Mouse (Mus musculus): ENCODE measurements around the gene Pygo2. TPM values are rescaled to one million over a fixed set of nuclear protein-coding genes. Genes with fewer than 3 reads are reported as not detected.

Pygo2 gene
- polyA plus RNA-seq, 1 experiment = 240 TPM

- TF ChIP-seq GATA1 (IDR thresholded peaks at IDR 0.05; ENCODE audit: low read length) = no peak
Measured at GRCm38 (mm10) chr3:89455786-89456285, 25.8 kb downstream of the Pygo2 start.

GRCm38 (mm10) chr3:89456726-89457665 lies 27.0 kb downstream of the Pygo2 start:
- TF ChIP-seq GATA1 (IDR thresholded peaks at IDR 0.05; ENCODE audit: low read length) = no peak

GRCm38 (mm10) chr3:89458372-89458964 lies 28.5 kb downstream of the Pygo2 start:
- no peak for TF ChIP-seq GATA1 (IDR thresholded peaks at IDR 0.05; ENCODE audit: low read length)

GRCm38 (mm10) chr3:89458965-89459807 lies 29.2 kb downstream of the Pygo2 start:
- no peak for TF ChIP-seq GATA1 (IDR thresholded peaks at IDR 0.05; ENCODE audit: low read length)

- TF ChIP-seq GATA1 (IDR thresholded peaks at IDR 0.05; ENCODE audit: low read length) = no peak
Measured at GRCm38 (mm10) chr3:89468268-89468667, 38.3 kb downstream of the Pygo2 start.

GRCm38 (mm10) chr3:89472280-89472679 lies 42.3 kb downstream of the Pygo2 start:
- no peak for TF ChIP-seq GATA1 (IDR thresholded peaks at IDR 0.05; ENCODE audit: low read length)

- TF ChIP-seq GATA1 (IDR thresholded peaks at IDR 0.05; ENCODE audit: low read length) = no peak
Measured at GRCm38 (mm10) chr3:89473838-89474237, 43.8 kb downstream of the Pygo2 start.

GRCm38 (mm10) chr3:89479055-89479454 lies 49.0 kb downstream of the Pygo2 start:
- no peak for TF ChIP-seq GATA1 (IDR thresholded peaks at IDR 0.05; ENCODE audit: low read length)

- no peak for TF ChIP-seq GATA1 (IDR thresholded peaks at IDR 0.05; ENCODE audit: low read length)
Measured at GRCm38 (mm10) chr3:89481488-89481887, 51.5 kb downstream of the Pygo2 start.

GRCm38 (mm10) chr3:89482249-89482648 lies 52.2 kb downstream of the Pygo2 start:
- TF ChIP-seq GATA1 (IDR thresholded peaks at IDR 0.05; ENCODE audit: low read length) = no peak

Other genes starting within 250 kb of the Pygo2 start
- 7.3 and 13.1 TPM in 2 replicates for gene Fam189b, start 247.1 kb upstream of the Pygo2 start, polyA plus RNA-seq (2012)
- gene Gba, start 227.3 kb upstream of the Pygo2 start, polyA plus RNA-seq (2012) = 2.0 and 2.9 TPM in 2 replicates
- gene Thbs3, start 215.0 kb upstream of the Pygo2 start, polyA plus RNA-seq (2012) = 0.19 and 0.37 TPM in 2 replicates
- 392 and 458 TPM in 2 replicates for gene Mtx1, start 203.1 kb upstream of the Pygo2 start, polyA plus RNA-seq (2012)
- gene Muc1, start 201.2 kb upstream of the Pygo2 start, polyA plus RNA-seq (2012) = 0.18 TPM in 1 of 2 replicates, not detected in the other
- gene Krtcap2, start 184.2 kb upstream of the Pygo2 start, polyA plus RNA-seq (2012) = 135 and 200 TPM in 2 replicates
- gene Trim46, start 183.9 kb upstream of the Pygo2 start, polyA plus RNA-seq (2012) = 2.4 and 2.8 TPM in 2 replicates
- gene Dpm3, start 170.9 kb upstream of the Pygo2 start, polyA plus RNA-seq (2012) = 119 and 146 TPM in 2 replicates
- not detected in 2 replicates for gene Slc50a1, start 159.6 kb upstream of the Pygo2 start, polyA plus RNA-seq (2012)
- gene Efna1, start 149.1 kb upstream of the Pygo2 start, polyA plus RNA-seq (2012) = not detected in 2 replicates
- gene Efna3, start 107.2 kb upstream of the Pygo2 start, polyA plus RNA-seq (2012) = not detected in 2 replicates
- gene Efna4, start 92.2 kb upstream of the Pygo2 start, polyA plus RNA-seq (2012) = 0.04 and 0.09 TPM in 2 replicates
- not detected in 2 replicates for gene Adam15, start 80.2 kb upstream of the Pygo2 start, polyA plus RNA-seq (2012)
- not detected in 2 replicates for gene Dcst2, start 68.2 kb upstream of the Pygo2 start, polyA plus RNA-seq (2012)
- not detected in 2 replicates for gene Dcst1, start 65.0 kb upstream of the Pygo2 start, polyA plus RNA-seq (2012)
- 39.1 and 39.3 TPM in 2 replicates for gene Zbtb7b, start 35.4 kb upstream of the Pygo2 start, polyA plus RNA-seq (2012)
- 0.08 TPM in 1 of 2 replicates, not detected in the other for gene Lenep, start 27.4 kb upstream of the Pygo2 start, polyA plus RNA-seq (2012)
- 12.0 and 24.0 TPM in 2 replicates for gene Flad1, start 18.3 kb upstream of the Pygo2 start, polyA plus RNA-seq (2012)
- 84.3 and 87.0 TPM in 2 replicates for gene Cks1b, start 11.8 kb upstream of the Pygo2 start, polyA plus RNA-seq (2012)
- 138 and 171 TPM in 2 replicates for gene Shc1, start 11.8 kb upstream of the Pygo2 start, polyA plus RNA-seq (2012)
- gene Pbxip1, start 6.5 kb downstream of the Pygo2 start, polyA plus RNA-seq (2012) = 7.6 and 7.7 TPM in 2 replicates
- 11.6 and 29.9 TPM in 2 replicates for gene Pmvk, start 24.3 kb downstream of the Pygo2 start, polyA plus RNA-seq (2012)
- gene Kcnn3, start 90.0 kb downstream of the Pygo2 start, polyA plus RNA-seq (2012) = not detected in 2 replicates